Comparison of ENCODE assay signal across 13 mouse cellular contexts in genomic region chr14:121104760-121105329, GRCm38 (mm10).
DNase-seq lines count a peak whose midpoint lies in the region; ATAC-seq lines count a peak whose summit lies in the region.
"Had no signal": no experiment of that assay in that cellular context is flagged by ENCODE, and none has a peak within 500 bp of the region (broad histone marks: within the 10 kb centered on the region; RNA-seq: fewer than 3 reads in every experiment).

No protein-coding gene starts in this region.

- H3K36me3 ChIP-seq in kidney, embryonic 14.5 days (ENCODE audit: control insufficient read depth, insufficient read depth, low read length): peaks cover 4% of the 10 kb centered on the region; the same call in 1 of the 2 replicates
- peaks cover 7% of the 10 kb centered on the region for H3K36me3 ChIP-seq in embryonic facial prominence, embryonic 13.5 days
- peaks cover 6% of the 10 kb centered on the region; the same call in 1 of the 2 replicates for H3K36me3 ChIP-seq in lung, embryonic 16.5 days (ENCODE audit: control insufficient read depth, insufficient read depth, low read length)

- WGBS in kidney, embryonic 14.5 days: 25% methylated on average over 7 of the region's 7 CpGs
- WGBS in embryonic facial prominence, embryonic 13.5 days: 18% methylated on average over 7 of the region's 7 CpGs
- 45% methylated on average over 7 of the region's 7 CpGs for WGBS in lung, embryonic 16.5 days

- 0 out of 2 replicates have a peak overlapping the region, but pooled peaks have one; percentile 11 for H3K27ac ChIP-seq in kidney, embryonic 14.5 days (ENCODE audit: low read depth, low read length)
- H3K27ac ChIP-seq in embryonic facial prominence, embryonic 13.5 days: peak overlapping the region; percentile 77
- no peak overlapping the region for H3K27ac ChIP-seq in lung, embryonic 16.5 days (ENCODE audit: low read length)

- H3K27me3 ChIP-seq in kidney, embryonic 14.5 days (ENCODE audit: control insufficient read depth, insufficient read depth, low read length): no peaks in the 10 kb centered on the region
- no peaks in the 10 kb centered on the region for H3K27me3 ChIP-seq in embryonic facial prominence, embryonic 13.5 days
- no peaks in the 10 kb centered on the region for H3K27me3 ChIP-seq in lung, embryonic 16.5 days (ENCODE audit: control insufficient read depth, insufficient read depth, low read depth, low read length)

- no peaks in the 10 kb centered on the region for H3K9me3 ChIP-seq in kidney, embryonic 14.5 days (ENCODE audit: control insufficient read depth, low read length)
- no peaks in the 10 kb centered on the region for H3K9me3 ChIP-seq in embryonic facial prominence, embryonic 13.5 days
- H3K9me3 ChIP-seq in lung, embryonic 16.5 days (ENCODE audit: control insufficient read depth, low read length): no peaks in the 10 kb centered on the region

- H3K4me2 ChIP-seq in kidney, embryonic 14.5 days (replicated peaks; ENCODE audit: low read depth, low read length): no peak overlapping the region
- peak overlapping the region; percentile 7; the same call in 1 of the 2 replicates for H3K4me2 ChIP-seq in embryonic facial prominence, embryonic 13.5 days
- H3K4me2 ChIP-seq in lung, embryonic 16.5 days (ENCODE audit: low read depth, low read length): no peak overlapping the region

- no peak overlapping the region for H3K4me3 ChIP-seq in kidney, embryonic 14.5 days (ENCODE audit: low read length)
- H3K4me3 ChIP-seq in embryonic facial prominence, embryonic 13.5 days: no peak overlapping the region
- no peak overlapping the region for H3K4me3 ChIP-seq in lung, embryonic 16.5 days (ENCODE audit: low read length)

- peaks cover 76% of the 10 kb centered on the region for H3K4me1 ChIP-seq in kidney, embryonic 14.5 days (ENCODE audit: control insufficient read depth, insufficient read depth, low read length)
- H3K4me1 ChIP-seq in embryonic facial prominence, embryonic 13.5 days: peaks cover 88% of the 10 kb centered on the region
- peaks cover 67% of the 10 kb centered on the region for H3K4me1 ChIP-seq in lung, embryonic 16.5 days (replicated peaks; ENCODE audit: control insufficient read depth, insufficient read depth, low read length)

- no peak for DNase-seq in kidney, postnatal 36 days
- DNase-seq in NIH3T3 (ENCODE audit: low read depth): peak; percentile 85
- DNase-seq in urinary bladder, postnatal 25 days (ENCODE audit: low spot score): no peak
- no peak for DNase-seq in cerebellum, postnatal 4 days (ENCODE audit: low spot score in 2 of 2)
- DNase-seq in frontal cortex, postnatal 14 days (ENCODE audit: low spot score in 2 of 2): no peak
- DNase-seq: cerebellum, adult 11 months; gastrocnemius, postnatal 14 days; kidney, adult 18-20 months; liver; right cerebral cortex, postnatal 25 days had no signal

- no peak; the same call in 1 of the 2 replicates for ATAC-seq in kidney, embryonic 14.5 days (ENCODE audit: low FRiP score, low TSS enrichment)
- ATAC-seq in embryonic facial prominence, embryonic 13.5 days (ENCODE audit: insufficient number of reproducible peaks, insufficient read depth, low FRiP score, low TSS enrichment, low read depth): no peak
- 0 out of 2 replicates have a peak, but pooled peaks have one; percentile 11 for ATAC-seq in lung, embryonic 16.5 days (ENCODE audit: low read depth)

- H3K9ac ChIP-seq in kidney, embryonic 14.5 days (ENCODE audit: low read depth, low read length): no peak overlapping the region
- no peak overlapping the region for H3K9ac ChIP-seq in embryonic facial prominence, embryonic 13.5 days
- H3K9ac ChIP-seq in lung, embryonic 16.5 days (ENCODE audit: low read length): no peak overlapping the region
